Mouse (Mus musculus): ENCODE measurements around the gene Lrig1. TPM values are rescaled to one million over a fixed set of nuclear protein-coding genes. Genes with fewer than 3 reads are reported as not detected.

Gene Lrig1
- total and polyA plus RNA-seq, 3 experiments, result 0.58 to 0.75 TPM; not detected in 1

GRCm38 (mm10) chr6:94661321-94661720 is 38.6 kb downstream of the Lrig1 start:
- Histone ChIP-seq H3K9ac (ENCODE audit: control insufficient read depth, low read depth, low read length, poor library complexity, severe bottlenecking) (no peak overlapping the region), H3K36me3 (ENCODE audit: control insufficient read depth in 1 of 2, insufficient read depth in 2 of 2, low read length in 2 of 2) (no peaks in the 10 kb centered on the region), H3K9me3 (replicated peaks; ENCODE audit: insufficient read depth, low read length) (no peaks in the 10 kb centered on the region), H3K79me2 (ENCODE audit: control insufficient read depth, insufficient read depth, low read length, poor library complexity) (no peaks in the 10 kb centered on the region), H3K4me1 (ENCODE audit: control insufficient read depth in 1 of 2, insufficient read depth in 2 of 2, low read length in 2 of 2) (no peaks in the 10 kb centered on the region), H3K27me3 (ENCODE audit: control insufficient read depth in 1 of 2, insufficient read depth in 2 of 2, low read length in 2 of 2) (no peaks in the 10 kb centered on the region; a peak in 1 of 4 replicates), H3K27ac (ENCODE audit: control insufficient read depth, low read depth, low read length) (no peak overlapping the region), H3K4me3 (ENCODE audit: control insufficient read depth in 1 of 2, insufficient read depth in 1 of 2, low read depth in 2 of 2, low read length in 2 of 2) (no peak overlapping the region)
- TF ChIP-seq USF1 (IDR thresholded peaks at IDR 0.05; ENCODE audit: low read depth, low read length), result no peak
- TF ChIP-seq ZNF384 (IDR thresholded peaks at IDR 0.05; ENCODE audit: low read depth, low read length), result no peak
- no peak for TF ChIP-seq MAX (IDR thresholded peaks at IDR 0.05; ENCODE audit: low read length)
- TF ChIP-seq MEF2A (IDR thresholded peaks at IDR 0.05; ENCODE audit: extremely low read depth, insufficient replicate concordance, low read depth, low read length, poor library complexity, severe bottlenecking), result no peak
- DNase-seq (ENCODE audit: low read depth, low spot score), result no peak

GRCm38 (mm10) chr6:94659886-94660333 is 40.0 kb downstream of the Lrig1 start:
- Histone ChIP-seq H3K27me3 (ENCODE audit: control insufficient read depth in 1 of 2, insufficient read depth in 2 of 2, low read length in 2 of 2) (no peaks in the 10 kb centered on the region; a peak in 1 of 4 replicates), H3K9me3 (replicated peaks; ENCODE audit: insufficient read depth, low read length) (no peaks in the 10 kb centered on the region), H3K27ac (ENCODE audit: control insufficient read depth, low read depth, low read length) (no peak overlapping the region), H3K9ac (ENCODE audit: control insufficient read depth, low read depth, low read length, poor library complexity, severe bottlenecking) (no peak overlapping the region), H3K79me2 (ENCODE audit: control insufficient read depth, insufficient read depth, low read length, poor library complexity) (no peaks in the 10 kb centered on the region), H3K4me1 (ENCODE audit: control insufficient read depth in 1 of 2, insufficient read depth in 2 of 2, low read length in 2 of 2) (no peaks in the 10 kb centered on the region), H3K4me3 (ENCODE audit: control insufficient read depth in 1 of 2, insufficient read depth in 1 of 2, low read depth in 2 of 2, low read length in 2 of 2) (no peak overlapping the region), H3K36me3 (ENCODE audit: control insufficient read depth in 1 of 2, insufficient read depth in 2 of 2, low read length in 2 of 2) (no peaks in the 10 kb centered on the region)
- TF ChIP-seq TBP (IDR thresholded peaks at IDR 0.05; ENCODE audit: low read depth, low read length), result no peak
- TF ChIP-seq SIN3A (IDR thresholded peaks at IDR 0.05; ENCODE audit: low read length), result no peak
- TF ChIP-seq E2F4 (IDR thresholded peaks at IDR 0.05; ENCODE audit: borderline replicate concordance, low read depth, low read length), result no peak
- no peak for TF ChIP-seq EP300 (IDR thresholded peaks at IDR 0.05; ENCODE audit: low read depth in 1 of 2, low read length in 2 of 2)
- no peak for TF ChIP-seq MAX (IDR thresholded peaks at IDR 0.05; ENCODE audit: low read length)
- no peak for TF ChIP-seq SMC3 (IDR thresholded peaks at IDR 0.05; ENCODE audit: low read depth, low read length)
- TF ChIP-seq NELFE (IDR thresholded peaks at IDR 0.05; ENCODE audit: low read depth, low read length), result no peak
- TF ChIP-seq RAD21 (IDR thresholded peaks at IDR 0.05; ENCODE audit: low read depth, low read length), result no peak
- no peak for TF ChIP-seq USF2 (IDR thresholded peaks at IDR 0.05; ENCODE audit: borderline replicate concordance in 1 of 2, insufficient read depth in 1 of 2, low read depth in 1 of 2, low read length in 2 of 2)
- TF ChIP-seq POLR2A (IDR thresholded peaks at IDR 0.05; ENCODE audit: control insufficient read depth in 1 of 2, insufficient read depth in 1 of 2, low read depth in 1 of 2, low read length in 2 of 2, poor library complexity in 1 of 2), result no peak
- TF ChIP-seq UBTF (IDR thresholded peaks at IDR 0.05; ENCODE audit: borderline replicate concordance, insufficient read depth, low read depth, low read length), result no peak
- no peak for TF ChIP-seq POLR2AphosphoS5 (IDR thresholded peaks at IDR 0.05; ENCODE audit: borderline replicate concordance, low read depth, low read length)
- TF ChIP-seq CTCF (IDR thresholded peaks at IDR 0.05 in 2 of 3, conservative IDR thresholded peaks at IDR 0.05 in 1 of 3; ENCODE audit: control insufficient read depth in 1 of 3, insufficient read depth in 1 of 3, low read depth in 2 of 3, low read length in 3 of 3, poor library complexity in 1 of 3, severe bottlenecking in 1 of 3), result no peak
- TF ChIP-seq ZNF384 (IDR thresholded peaks at IDR 0.05; ENCODE audit: low read depth, low read length), result no peak
- DNase-seq (ENCODE audit: low read depth, low spot score), result no peak
